Mouse (Mus musculus): ENCODE results near the gene Trip11.
"Not testable (repeated sequence)": the region's sequence is repeated elsewhere in the genome, so short reads cannot be mapped to it uniquely, and the experiment has no call there.

Gene Trip11

DNA sequence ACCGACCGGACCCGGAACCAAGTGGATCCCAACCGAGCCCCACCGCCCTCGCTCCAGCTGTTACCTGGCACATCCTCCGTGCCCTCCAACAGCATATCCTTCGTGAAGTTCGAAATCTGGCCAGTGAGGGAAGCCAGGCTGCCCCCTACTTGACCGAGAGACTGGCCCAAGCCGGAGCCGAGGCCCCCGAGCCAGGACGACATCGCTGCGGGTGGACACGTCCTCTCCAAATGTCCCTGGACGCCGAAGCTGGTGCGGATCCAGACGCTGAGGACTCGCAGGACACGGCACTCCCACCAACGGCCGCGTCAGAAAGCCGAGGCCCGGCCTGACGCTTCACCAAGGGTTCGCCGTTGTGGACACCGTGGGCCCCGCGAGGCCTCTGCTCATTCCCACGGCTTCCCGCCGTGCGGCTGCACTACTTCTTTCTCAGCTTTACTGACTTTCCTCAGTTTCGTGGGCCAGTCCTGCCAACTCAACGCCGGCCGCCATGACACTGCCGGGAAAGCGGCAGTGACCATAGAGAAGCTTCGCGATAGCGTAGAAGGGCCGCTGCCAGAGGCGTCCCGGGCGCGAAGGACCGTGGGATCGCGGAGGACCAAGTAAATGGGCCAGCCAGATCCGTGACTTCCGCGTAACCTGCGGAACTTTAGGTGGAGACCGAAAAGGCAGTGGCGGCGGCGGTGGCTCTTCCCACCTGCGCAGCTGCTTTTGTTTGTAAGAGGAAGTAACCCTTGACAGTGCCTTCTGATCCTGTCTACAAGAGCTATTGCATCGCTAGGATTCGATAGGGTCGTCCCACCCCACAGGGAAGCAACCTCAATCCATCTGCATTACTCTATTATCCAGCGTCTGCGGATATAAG, at the start of gene Trip11:
Gene Trip11, minus strand, starts transcription at position 642 of the 865 bp plus-strand sequence.
- DNase-seq, result peak; percentile 92 to 94

DNA sequence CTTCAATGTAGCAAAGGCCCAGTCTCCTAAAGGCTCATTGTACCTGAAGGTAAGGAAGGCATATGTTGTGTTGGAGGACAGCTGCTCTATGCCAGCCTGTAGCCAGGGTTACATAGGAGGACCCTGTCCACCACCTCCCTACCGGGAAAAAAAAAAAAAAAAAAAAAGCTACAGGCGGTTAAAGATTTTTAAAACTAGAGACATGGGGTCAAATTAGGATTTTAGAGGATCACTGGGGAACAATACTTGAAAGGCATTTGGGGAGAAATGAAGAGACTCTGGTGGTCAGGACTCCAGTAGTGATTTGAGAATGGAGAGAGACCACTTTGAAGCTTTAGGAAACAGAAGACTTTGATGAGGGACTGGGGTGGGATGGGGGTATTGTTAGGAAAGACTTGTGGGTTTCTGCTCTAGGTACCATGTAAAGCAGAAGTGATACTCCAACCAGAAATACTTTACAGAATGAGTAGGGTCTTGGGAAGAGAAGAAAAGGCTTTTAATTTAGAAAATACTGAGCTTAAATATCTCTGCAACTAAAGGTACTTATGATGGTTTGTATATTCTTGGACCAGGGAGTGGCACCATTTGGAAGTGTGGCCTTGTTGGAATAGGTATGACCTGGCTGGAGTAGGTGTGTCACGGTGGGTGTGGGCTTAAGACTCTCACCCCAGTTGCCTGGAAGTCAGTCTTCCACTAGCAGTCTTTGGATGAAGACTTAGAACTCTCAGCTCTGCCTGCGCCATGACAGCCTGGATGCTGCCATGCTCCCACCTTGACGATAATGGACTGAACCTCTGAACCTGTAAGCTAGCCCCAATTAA, 46.1 kb upstream of the Trip11 start:
- not testable (repeated sequence) for DNase-seq

DNA sequence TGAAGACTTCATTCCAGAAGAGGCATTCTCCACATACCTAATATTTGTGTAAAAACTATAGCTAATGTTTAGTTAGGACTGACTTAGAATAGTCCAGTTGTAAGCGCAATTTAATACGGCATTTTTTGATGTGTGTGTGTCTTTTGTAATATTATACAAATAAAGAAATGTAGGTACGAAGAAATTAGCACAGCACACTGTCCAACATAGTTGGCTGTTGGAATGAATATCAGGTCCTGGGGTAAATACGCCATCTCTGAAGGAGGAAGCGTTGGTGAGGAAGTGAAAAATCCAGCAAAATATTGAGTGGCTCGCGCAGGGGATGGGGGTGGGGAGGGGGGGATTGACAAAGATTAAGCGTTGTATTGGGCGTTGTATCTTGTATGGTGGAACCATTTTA, 45.5 kb upstream of the Trip11 start:
- DNase-seq, result no peak

DNA sequence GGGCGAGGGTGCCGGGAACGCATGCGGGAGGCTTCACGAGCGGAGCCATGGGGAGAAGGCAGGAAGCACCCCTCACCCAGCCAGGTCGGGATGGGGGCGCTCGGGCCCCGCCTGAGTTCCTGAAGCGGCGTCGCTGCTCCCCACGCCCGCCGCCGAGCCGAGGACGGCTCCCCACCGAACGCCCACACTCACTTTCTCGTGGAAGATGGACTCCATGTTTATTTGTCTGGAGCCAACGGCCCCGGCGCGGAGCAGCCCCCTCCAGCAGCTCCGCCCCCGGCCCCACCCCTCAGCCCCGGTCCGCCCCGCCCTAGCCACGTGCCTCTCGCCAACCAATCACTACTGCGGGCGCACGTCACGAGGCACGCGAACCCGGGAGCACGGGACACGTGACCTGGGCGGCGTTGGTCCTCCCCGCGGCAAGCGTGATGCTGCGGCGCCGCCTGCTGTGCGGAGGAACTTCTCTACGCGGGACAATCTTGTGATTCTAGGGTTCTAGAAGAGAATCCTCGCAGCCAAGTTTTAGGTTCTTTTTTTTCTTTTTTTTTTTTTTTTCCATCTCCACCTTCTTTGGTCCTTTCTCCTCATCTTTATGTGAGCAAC, 45.0 kb upstream of the Trip11 start, which contains the start of gene Atxn3:
Gene Atxn3, minus strand, starts transcription at position 305 of the 603 bp plus-strand sequence.
- DNase-seq, result peak; percentile 96 to 98

DNA sequence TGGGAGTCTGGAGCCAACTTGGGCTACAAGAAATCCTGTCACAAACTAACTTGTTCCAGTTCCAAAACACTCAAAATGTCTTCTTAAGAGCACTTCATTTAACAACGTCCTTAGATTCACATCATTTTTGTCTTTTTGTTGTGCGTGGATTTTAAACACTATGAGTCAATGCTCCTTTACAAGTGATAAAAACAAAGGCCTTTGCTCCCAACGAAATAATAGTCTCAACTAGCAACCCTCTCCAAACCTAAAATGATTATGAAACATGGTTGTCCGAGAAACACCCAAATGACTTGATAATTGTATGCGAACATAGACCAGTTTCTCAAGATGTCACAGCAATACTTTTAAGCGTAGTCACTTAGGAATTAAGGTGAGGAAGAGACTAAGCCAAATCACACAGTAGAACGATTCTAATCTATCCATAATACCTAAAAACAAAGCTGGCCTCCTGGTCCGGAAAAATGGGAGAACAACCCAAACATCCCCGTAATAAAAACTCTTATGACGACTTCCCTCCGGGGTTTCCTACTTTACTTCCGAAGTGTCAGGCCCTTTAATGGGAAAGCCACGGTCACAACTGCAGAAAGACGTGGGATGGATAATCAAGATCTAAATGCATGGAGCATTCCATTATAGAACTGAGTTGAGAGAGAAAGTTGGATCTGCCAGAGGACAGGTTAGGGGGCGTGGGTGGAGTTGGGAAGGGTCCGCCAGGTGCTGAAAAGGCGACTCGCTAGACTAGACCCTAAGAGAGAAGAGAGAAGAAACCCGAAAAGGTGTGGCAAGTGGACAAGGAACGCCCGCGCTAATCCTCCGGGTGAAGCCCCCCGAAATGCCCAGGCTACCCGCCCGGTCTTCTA, 44.2 kb upstream of the Trip11 start:
- DNase-seq, result no peak

DNA sequence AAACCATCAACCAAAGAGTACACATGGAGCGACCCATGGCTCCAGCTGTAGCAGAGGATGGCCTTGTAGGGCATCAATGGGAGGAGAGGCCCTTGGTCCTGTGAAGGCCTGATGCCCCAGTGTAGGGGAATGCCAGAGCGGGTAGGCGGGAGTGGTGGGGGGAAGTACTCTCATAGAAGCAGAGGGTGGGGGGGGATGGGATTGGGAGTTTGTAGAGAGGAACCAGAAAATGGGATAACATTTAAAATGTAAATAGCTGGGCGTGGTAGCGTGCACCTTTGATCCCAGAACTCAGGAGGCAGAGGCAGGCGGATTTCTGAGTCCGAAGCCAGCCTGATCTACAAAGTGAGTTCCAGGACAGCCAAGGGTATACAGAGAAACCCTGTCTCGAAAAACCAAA, 42.8 kb upstream of the Trip11 start:
- DNase-seq, result not testable (repeated sequence)

DNA sequence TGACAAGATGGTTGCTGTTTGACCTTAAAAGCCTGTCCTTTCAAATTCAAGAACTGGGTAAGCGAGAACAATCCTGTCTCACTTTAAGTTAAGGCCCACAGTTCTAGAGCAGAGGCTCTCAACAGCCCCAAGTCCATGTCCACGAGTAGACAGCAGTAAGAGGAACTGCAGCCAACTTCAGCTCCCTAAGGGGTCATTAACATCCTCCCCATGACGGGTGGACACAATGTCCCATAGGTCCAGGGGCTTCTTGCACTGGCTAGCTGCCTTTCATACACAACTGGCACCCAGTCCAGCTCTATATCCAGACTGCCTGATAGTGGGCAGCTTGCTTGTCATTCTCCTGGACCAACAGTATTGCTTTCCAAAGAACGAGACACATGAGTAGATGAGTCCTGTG, 35.7 kb upstream of the Trip11 start:
- no peak for DNase-seq

DNA sequence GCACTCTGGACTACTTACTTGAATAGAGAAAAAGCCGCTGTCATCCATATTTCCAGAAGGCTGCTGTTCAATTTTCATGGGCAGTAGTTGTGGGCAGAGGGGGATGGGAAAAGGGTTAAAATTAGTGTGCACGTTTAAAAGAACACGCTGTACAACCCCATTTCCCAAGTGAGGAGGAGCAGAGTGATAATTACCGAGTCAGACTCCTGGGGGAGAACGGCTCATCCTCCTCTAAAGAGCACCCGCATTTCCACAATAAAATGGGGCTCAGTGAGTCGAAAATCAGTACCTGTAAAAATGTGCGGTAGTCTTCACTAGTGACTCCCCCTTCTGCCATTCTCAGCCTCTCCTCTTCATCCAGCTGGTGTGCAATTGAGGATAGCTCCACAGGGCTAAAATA, 34.9 kb upstream of the Trip11 start:
- no peak for DNase-seq

DNA sequence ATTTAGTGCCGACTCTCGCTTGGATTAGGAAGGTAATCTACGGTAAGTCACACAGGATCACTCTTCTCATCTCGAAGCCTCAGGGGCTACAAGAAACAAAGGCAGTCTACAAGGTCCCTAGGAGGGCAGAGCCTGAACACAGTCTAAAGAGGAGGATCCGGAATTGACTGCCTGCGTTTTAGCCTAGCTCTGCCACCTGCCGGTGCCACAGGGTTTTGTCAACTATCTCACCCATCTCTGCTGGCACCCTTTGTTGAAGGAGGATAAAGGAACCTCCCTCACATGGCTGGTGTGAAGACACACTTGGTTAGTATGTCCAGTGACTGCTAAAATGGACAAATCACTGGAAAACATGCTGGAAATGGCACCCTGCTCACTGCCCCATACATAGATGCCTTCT, 24.5 kb upstream of the Trip11 start:
- no peak for DNase-seq

DNA sequence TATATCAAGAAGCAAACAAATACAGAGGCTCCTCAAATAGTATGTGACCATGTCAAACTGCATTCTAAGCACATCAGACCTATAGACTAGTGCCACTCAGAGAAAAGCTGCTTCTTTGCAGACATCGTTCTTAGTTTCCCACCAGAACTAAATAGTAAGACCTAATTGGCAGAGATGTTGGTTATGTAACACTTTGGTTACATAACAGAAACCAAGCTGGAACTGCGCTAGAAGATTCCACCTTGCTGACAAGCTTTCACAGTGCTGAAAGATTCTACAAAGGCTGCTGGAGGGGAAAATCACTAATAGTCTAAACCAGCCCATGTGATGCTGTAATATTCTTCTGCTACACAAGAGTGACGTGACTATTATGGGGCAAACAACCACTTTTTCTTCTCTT, 22.2 kb upstream of the Trip11 start:
- no peak for DNase-seq

DNA sequence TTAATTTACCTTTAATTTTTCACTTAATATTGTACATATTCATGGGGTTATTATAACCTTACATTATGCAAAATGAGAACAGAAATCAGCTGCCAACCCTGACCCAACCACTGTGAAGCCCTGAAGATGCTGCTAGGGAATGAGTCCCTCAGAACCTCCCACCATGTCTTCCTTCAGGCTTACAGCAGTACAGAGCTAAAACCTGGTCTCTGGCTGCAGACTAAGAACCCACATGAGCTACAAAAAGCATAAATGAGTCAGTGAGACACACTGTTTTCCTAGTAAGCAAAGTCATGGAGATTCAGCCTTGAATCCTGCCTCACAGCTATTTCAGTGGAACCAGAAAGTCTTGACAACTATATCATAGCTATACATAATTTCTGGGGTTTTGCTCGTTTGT, 15.4 kb upstream of the Trip11 start:
- DNase-seq, result no peak

DNA sequence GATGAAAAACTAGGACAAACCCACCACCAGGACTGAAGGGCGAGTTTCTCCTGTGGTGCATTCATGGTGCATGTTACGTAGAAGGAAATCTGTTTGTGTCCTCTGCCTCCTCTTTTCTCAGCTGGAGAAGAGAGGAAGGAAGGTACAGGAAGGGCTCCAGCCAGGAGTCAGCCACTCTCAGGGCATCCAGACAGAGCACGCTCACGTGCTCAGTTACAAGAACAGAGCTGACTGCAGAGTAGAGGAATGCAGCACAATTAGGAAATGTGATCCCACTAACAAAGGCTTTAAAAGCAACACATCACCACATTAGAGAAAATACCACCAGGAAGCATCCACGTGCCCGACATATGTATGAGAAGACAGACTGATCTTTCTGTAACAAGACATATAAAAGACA, 9.2 kb upstream of the Trip11 start:
- DNase-seq, result no peak

DNA sequence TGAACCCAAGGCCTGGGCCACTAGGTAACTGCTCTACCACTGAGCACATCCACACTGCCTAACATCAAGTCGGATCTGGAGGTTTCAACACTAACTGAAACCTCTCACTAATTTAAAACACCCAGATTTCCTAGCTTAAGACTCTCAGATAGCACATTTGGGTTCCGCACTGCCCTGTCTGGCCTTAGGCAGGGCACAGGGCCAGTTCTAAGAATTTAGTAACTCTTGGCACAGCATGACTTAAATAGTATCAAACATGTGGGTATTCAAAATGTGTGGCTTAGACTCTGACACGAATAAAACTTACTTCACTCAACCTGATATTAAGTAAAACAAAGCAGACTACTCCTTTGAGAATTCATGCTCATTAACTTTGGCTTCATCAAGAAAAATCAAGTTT, 6.8 kb upstream of the Trip11 start:
- no peak for DNase-seq

DNA sequence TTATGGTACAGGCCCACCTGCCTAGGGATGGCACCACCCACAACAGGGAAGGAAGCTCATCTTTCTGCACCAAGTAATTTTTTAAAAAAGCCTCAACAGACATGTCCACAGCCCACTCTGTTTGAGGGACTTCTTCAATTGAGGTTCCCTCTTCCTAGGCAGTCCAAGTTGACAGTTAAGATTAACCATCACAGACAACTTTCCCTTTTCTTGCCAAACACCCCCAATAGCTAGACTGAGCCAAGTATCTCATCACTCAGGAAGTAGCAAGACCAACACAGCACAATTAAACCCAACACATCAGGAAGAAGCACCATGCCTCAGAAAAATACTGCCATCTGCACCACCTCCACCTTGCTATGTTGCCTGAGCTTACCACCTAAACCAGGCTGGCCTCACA, 4.1 kb upstream of the Trip11 start:
- no peak for DNase-seq

DNA sequence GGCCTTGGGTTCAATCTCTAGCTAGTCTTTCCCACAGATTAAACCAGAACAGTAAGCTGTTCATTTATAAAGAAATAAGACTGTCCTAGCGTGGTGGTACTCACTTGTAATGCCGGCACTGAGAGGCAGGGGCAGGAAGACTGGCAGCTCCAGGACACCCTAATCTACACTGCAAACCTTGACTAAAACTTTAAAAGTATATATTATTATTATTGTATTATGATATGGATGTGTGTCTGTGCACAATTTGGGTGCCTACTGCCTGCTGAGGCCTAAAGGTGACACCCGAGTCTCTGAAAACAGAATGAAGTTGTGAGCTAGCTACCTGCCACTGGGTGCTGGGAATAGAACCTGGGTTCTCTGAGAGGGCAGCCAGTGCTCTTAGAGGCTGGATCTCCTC, 1.7 kb downstream of the Trip11 start:
- no peak for DNase-seq

DNA sequence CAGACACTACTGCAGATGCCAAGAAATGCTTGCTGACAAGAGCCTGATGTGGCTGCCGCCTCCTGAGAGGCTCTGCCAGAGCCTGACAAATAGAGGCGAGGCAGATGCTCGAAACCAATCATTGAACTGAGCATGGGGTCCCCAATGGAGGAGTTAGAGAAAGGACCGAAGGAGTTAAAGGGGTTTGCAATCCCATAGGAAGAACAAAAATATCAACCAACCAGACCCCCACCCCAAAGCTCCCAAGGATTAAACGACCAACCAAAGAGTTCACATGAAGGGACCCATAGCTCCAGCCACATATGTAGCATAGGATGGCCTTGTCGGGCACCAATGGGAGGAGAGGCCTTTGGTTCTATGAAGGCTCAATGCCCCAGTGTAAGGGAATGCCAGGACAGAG, 2.7 kb downstream of the Trip11 start:
- DNase-seq, result no peak

DNA sequence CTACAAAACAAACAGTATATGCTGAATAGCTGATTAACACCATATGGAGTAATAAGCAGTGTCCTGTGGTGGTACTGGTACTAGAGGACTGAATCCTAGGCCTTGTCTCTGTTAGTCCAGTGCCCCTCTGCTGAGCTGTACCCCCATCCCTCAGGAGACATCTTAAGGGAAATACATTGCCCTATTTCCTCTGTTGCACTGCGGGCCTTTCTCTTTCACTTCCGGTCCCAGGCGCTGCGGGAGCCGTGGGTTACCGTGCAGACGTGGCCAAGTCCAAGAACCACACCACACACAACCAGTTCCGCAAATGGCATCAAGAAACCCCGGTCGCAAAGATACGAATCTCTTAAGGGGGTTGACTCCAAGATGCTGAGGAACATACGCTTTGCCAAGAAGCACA, 7.2 kb downstream of the Trip11 start:
- no peak for DNase-seq

DNA sequence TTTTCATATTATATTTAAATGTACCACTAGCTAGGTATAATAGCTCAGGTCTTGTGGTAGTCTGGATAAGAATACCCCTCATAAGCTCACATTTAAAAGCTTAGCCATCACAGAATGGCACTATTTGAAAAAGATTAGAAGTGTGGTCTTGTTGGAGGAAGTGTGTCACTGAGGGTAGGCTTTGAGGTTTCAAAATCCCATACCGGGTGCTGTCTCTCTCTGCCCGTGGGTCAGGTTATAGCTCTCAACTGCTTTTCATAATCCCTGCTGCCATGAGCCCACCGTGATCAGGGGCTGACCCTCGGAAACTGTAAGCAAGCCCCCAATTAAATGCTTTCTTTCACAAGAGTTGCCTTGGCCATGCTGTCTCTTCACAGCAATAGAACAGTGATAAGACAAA, 8.2 kb downstream of the Trip11 start:
- DNase-seq, result no peak

DNA sequence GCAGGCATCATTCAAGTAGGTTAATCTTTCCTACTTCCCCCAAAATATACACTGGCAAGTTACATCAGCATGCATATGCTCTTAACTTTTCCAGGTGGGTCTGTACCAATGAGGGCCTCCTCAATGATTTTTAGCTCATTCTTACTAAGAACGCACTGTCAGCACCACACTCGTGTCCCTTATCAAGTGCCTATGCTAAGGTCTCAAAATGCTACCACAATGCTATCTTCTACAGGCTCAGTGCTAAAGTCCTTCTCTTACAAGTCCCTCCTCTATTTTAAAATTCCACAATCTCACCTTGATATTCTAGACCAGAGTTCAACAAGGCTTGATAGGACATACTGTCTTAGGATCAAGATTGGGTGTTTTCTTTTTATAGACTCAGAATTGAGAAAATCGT, 8.9 kb downstream of the Trip11 start:
- DNase-seq, result no peak

DNA sequence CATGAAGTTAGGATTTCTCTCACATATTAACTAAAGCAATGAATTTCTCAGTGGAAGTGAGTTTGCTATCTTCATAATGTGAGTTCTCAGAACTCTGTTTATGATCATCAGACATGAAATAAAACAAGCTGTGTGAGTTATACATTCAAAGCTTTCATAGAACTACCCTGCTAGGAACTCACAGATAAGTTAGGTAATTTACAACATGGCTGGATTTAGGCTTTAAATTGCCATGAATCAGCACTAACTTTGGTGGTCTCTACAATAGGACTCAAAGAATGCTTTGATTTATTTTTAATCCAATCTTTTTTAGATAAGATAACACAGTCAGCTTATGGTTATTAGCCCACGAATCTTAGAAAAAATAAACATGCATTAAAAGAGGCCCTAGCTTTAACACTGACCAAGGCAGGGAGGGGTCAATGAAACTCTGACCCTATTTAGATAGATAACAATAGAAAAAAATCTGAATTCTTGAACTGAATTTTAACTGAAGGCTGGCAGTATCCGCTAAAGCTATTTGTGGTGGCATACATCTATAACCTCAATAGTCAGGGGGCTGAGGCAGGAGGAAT, 13.3 kb downstream of the Trip11 start:
- no peak for DNase-seq

DNA sequence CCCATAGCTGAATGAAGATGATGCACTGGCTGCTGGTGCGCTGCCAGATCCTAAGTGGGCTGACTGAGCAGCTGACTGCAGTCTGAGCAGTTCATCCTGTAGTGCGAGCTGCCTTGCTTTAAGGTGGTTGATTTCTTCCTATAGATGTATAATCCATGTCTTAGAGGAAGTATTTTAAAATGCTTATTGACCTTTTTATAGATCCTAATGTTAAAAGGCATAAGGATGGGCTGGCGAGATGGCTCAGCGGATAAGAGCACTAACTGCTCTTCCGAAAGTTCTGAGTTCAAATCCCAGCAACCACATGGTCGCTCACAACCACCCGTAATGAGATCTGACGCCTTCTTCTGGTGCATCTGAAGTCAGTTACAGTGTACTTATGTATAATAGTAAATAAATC, 14.1 kb downstream of the Trip11 start:
- DNase-seq, result no peak

DNA sequence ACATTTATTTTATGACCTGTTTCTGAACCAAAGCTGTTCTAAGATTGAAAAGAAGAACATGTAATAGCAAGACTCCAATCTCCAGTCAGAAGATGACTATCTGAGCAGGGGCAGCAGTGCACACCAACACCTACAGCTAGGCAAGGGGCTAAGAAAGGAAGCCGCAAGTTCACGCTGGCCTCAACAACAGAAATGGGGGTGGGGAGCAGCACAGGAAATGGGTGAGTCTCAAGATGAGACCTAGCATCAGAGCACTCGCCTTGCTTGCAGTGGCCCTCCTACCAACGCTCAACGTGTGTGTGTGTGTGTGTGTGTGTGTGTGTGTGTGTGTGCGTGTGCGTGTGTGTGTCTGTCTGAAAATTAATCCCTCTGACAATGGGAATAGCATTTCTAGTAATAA, 16.0 kb downstream of the Trip11 start:
- DNase-seq, result no peak

Data from cerebellum, adult 18-20 months (tissue).